Mouse (Mus musculus) brain, embryonic 18.5 days (tissue): Measurements from ENCODE around the gene Col28a1.

Source experiments
- DNase-seq: peaks from one replicate; pipeline ENCODE4 v3.0.0-alpha.2; 2012; ENCODE audit warnings: low read depth, low spot score

The Col28a1 gene

GRCm38 (mm10) chr6:8119116-8119515 lies 73.3 kb downstream of the Col28a1 start:
- DNase-seq = no peak

GRCm38 (mm10) chr6:8118577-8118976 lies 73.8 kb downstream of the Col28a1 start:
- no peak for DNase-seq

GRCm38 (mm10) chr6:8105870-8106706 lies 86.3 kb downstream of the Col28a1 start:
- DNase-seq = peak; percentile 4

- DNase-seq = no peak
Measured at GRCm38 (mm10) chr6:8101224-8101623, 91.2 kb downstream of the Col28a1 start.

- DNase-seq = no peak
Measured at GRCm38 (mm10) chr6:8095856-8096255, 96.6 kb downstream of the Col28a1 start.

GRCm38 (mm10) chr6:8094160-8094953 lies 98.1 kb downstream of the Col28a1 start:
- DNase-seq = no peak

GRCm38 (mm10) chr6:8093556-8093955 lies 98.9 kb downstream of the Col28a1 start:
- no peak for DNase-seq

GRCm38 (mm10) chr6:8086847-8087246 lies 105.6 kb downstream of the Col28a1 start:
- DNase-seq = no peak

GRCm38 (mm10) chr6:8084806-8085205 lies 107.6 kb downstream of the Col28a1 start:
- no peak for DNase-seq

- DNase-seq = no peak
Measured at GRCm38 (mm10) chr6:8083196-8083595, 109.2 kb downstream of the Col28a1 start.

GRCm38 (mm10) chr6:8077572-8078146 lies 114.8 kb downstream of the Col28a1 start:
- no peak for DNase-seq

- DNase-seq = no peak
Measured at GRCm38 (mm10) chr6:8074914-8075313, 117.5 kb downstream of the Col28a1 start.

GRCm38 (mm10) chr6:8068979-8069378 lies 123.4 kb downstream of the Col28a1 start:
- DNase-seq = no peak

- DNase-seq = no peak
Measured at GRCm38 (mm10) chr6:8068394-8068793, 124.0 kb downstream of the Col28a1 start.

GRCm38 (mm10) chr6:8067124-8067523 lies 125.3 kb downstream of the Col28a1 start:
- DNase-seq = no peak

GRCm38 (mm10) chr6:8066208-8066607 lies 126.2 kb downstream of the Col28a1 start:
- DNase-seq = no peak

GRCm38 (mm10) chr6:8059199-8059598 lies 133.2 kb downstream of the Col28a1 start:
- no peak for DNase-seq

GRCm38 (mm10) chr6:8048216-8048615 lies 144.2 kb downstream of the Col28a1 start:
- no peak for DNase-seq

GRCm38 (mm10) chr6:8046446-8046845 lies 146.0 kb downstream of the Col28a1 start:
- no peak for DNase-seq

GRCm38 (mm10) chr6:8045825-8046224 lies 146.6 kb downstream of the Col28a1 start:
- DNase-seq = no peak

- DNase-seq = no peak
Measured at GRCm38 (mm10) chr6:8028711-8029110, 163.7 kb downstream of the Col28a1 start.
